Mouse (Mus musculus): Measurements from ENCODE around the gene Ccl11. TPM values are rescaled to one million over a fixed set of nuclear protein-coding genes. Genes with fewer than 3 reads are reported as not detected.

The Ccl11 gene
- polyA plus RNA-seq, 1 experiment from 2014 or later: not detected

DNA sequence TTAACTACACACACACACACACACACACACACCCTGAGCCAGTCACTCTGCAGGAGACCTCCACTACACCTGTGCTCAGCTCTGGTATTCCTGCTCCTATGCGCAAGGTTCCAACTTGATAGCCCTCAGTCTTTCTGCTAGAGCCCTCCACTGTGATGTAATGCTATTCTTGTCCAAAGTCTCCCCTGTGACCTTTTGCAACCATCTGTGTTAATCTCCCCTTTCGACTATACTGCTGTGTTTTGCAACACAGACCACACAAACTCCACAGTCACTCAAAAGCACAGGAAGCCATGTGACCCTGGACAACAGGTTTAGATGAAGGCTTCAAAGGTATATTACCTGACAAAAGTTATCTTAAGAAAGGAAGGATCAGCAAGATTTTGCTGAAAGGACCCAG lies 5.8 kb downstream of the Ccl11 start:
- no peaks in the 10 kb centered on the region for H3K27me3 ChIP-seq (ENCODE audit: control insufficient read depth, insufficient read depth, low read length)
- H3K9ac ChIP-seq (replicated peaks; ENCODE audit: low read length): no peak overlapping the region
- no peak overlapping the region for H3K27ac ChIP-seq (replicated peaks; ENCODE audit: low read depth, low read length)
- no peak overlapping the region for H3K4me2 ChIP-seq (ENCODE audit: low read depth, low read length)
- H3K36me3 ChIP-seq (replicated peaks; ENCODE audit: control insufficient read depth, insufficient read depth, low read depth, low read length): no peaks in the 10 kb centered on the region
- H3K4me3 ChIP-seq (ENCODE audit: low read depth, low read length): no peak overlapping the region
- no peak for ATAC-seq (replicated peaks; ENCODE audit: insufficient number of reproducible peaks, low FRiP score, low TSS enrichment, low read depth)
- WGBS: 87% methylated on average over 2 of the region's 2 CpGs
- DNase-seq (ENCODE audit: low spot score): no peak
- H3K9me3 ChIP-seq (replicated peaks; ENCODE audit: control insufficient read depth, low read length): no peaks in the 10 kb centered on the region
- no peaks in the 10 kb centered on the region for H3K4me1 ChIP-seq (ENCODE audit: control insufficient read depth, insufficient read depth, low read length)

GRCm38 (mm10) chr11:82066953-82067571 lies 9.4 kb downstream of the Ccl11 start:
- Histone ChIP-seq H3K36me3 (replicated peaks; ENCODE audit: control insufficient read depth, insufficient read depth, low read depth, low read length) (no peaks in the 10 kb centered on the region), H3K27me3 (ENCODE audit: control insufficient read depth, insufficient read depth, low read length) (no peaks in the 10 kb centered on the region), H3K9ac (replicated peaks; ENCODE audit: low read length) (no peak overlapping the region), H3K4me3 (ENCODE audit: low read depth, low read length) (no peak overlapping the region), H3K4me1 (ENCODE audit: control insufficient read depth, insufficient read depth, low read length) (no peaks in the 10 kb centered on the region), H3K27ac (replicated peaks; ENCODE audit: low read depth, low read length) (no peak overlapping the region), H3K9me3 (replicated peaks; ENCODE audit: control insufficient read depth, low read length) (no peaks in the 10 kb centered on the region), H3K4me2 (ENCODE audit: low read depth, low read length) (no peak overlapping the region)
- DNase-seq (ENCODE audit: low spot score): no peak
- WGBS: 83% methylated on average over 7 of the region's 7 CpGs
- ATAC-seq (replicated peaks; ENCODE audit: insufficient number of reproducible peaks, low FRiP score, low TSS enrichment, low read depth): no peak

DNA sequence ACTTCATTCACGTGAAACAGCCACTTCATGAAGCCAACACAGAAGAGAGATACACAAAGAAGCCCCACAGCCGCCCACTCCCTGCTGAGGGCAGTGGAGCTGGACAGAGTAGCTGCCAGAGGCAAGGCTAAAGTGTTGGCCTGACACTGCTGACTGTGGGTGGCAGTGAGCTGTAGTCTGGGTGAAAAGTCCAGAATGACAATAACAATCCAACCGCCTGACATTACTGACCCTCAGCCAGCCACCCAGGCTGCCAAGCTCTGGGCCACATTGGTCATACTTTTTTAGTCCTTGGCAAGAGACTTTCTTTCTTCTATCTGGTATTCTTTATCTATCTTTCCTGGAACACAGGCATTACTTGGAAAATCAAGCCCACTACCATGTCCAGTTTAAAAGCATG lies 13.5 kb downstream of the Ccl11 start:
- Histone ChIP-seq H3K9ac (replicated peaks; ENCODE audit: low read length) (no peak overlapping the region), H3K4me1 (ENCODE audit: control insufficient read depth, insufficient read depth, low read length) (no peaks in the 10 kb centered on the region), H3K36me3 (replicated peaks; ENCODE audit: control insufficient read depth, insufficient read depth, low read depth, low read length) (no peaks in the 10 kb centered on the region), H3K9me3 (replicated peaks; ENCODE audit: control insufficient read depth, low read length) (no peaks in the 10 kb centered on the region), H3K27ac (replicated peaks; ENCODE audit: low read depth, low read length) (no peak overlapping the region), H3K27me3 (ENCODE audit: control insufficient read depth, insufficient read depth, low read length) (no peaks in the 10 kb centered on the region), H3K4me3 (ENCODE audit: low read depth, low read length) (no peak overlapping the region), H3K4me2 (ENCODE audit: low read depth, low read length) (no peak overlapping the region)
- no peak for ATAC-seq (replicated peaks; ENCODE audit: insufficient number of reproducible peaks, low FRiP score, low TSS enrichment, low read depth)
- WGBS: 77% methylated on average over 3 of the region's 3 CpGs
- no peak for DNase-seq (ENCODE audit: low spot score)

GRCm38 (mm10) chr11:82072374-82072773 lies 14.8 kb downstream of the Ccl11 start:
- Histone ChIP-seq H3K9me3 (replicated peaks; ENCODE audit: control insufficient read depth, low read length) (no peaks in the 10 kb centered on the region), H3K27me3 (ENCODE audit: control insufficient read depth, insufficient read depth, low read length) (no peaks in the 10 kb centered on the region), H3K4me2 (ENCODE audit: low read depth, low read length) (no peak overlapping the region), H3K4me3 (ENCODE audit: low read depth, low read length) (no peak overlapping the region), H3K27ac (replicated peaks; ENCODE audit: low read depth, low read length) (no peak overlapping the region), H3K9ac (replicated peaks; ENCODE audit: low read length) (no peak overlapping the region), H3K4me1 (ENCODE audit: control insufficient read depth, insufficient read depth, low read length) (no peaks in the 10 kb centered on the region), H3K36me3 (replicated peaks; ENCODE audit: control insufficient read depth, insufficient read depth, low read depth, low read length) (no peaks in the 10 kb centered on the region)
- 89% methylated on average over 1 of the region's 1 CpGs for WGBS
- ATAC-seq (replicated peaks; ENCODE audit: insufficient number of reproducible peaks, low FRiP score, low TSS enrichment, low read depth): no peak
- DNase-seq (ENCODE audit: low spot score): no peak

- no peaks in the 10 kb centered on the region for H3K27me3 ChIP-seq (ENCODE audit: control insufficient read depth, insufficient read depth, low read length)
- no peak overlapping the region for H3K9ac ChIP-seq (replicated peaks; ENCODE audit: low read length)
- DNase-seq (ENCODE audit: low spot score) (no peak), ATAC-seq (replicated peaks; ENCODE audit: insufficient number of reproducible peaks, low FRiP score, low TSS enrichment, low read depth) (no peak)
- H3K4me1 ChIP-seq (ENCODE audit: control insufficient read depth, insufficient read depth, low read length): no peaks in the 10 kb centered on the region
- no peak overlapping the region for H3K4me2 ChIP-seq (ENCODE audit: low read depth, low read length)
- H3K4me3 ChIP-seq (ENCODE audit: low read depth, low read length): no peak overlapping the region
- no peaks in the 10 kb centered on the region for H3K9me3 ChIP-seq (replicated peaks; ENCODE audit: control insufficient read depth, low read length)
- H3K27ac ChIP-seq (replicated peaks; ENCODE audit: low read depth, low read length): no peak overlapping the region
- 75% methylated on average over 3 of the region's 3 CpGs for WGBS
- H3K36me3 ChIP-seq (replicated peaks; ENCODE audit: control insufficient read depth, insufficient read depth, low read depth, low read length): no peaks in the 10 kb centered on the region
Measured at GRCm38 (mm10) chr11:82072984-82073383, 15.4 kb downstream of the Ccl11 start.

GRCm38 (mm10) chr11:82073686-82074085 lies 16.1 kb downstream of the Ccl11 start:
- Histone ChIP-seq H3K4me2 (ENCODE audit: low read depth, low read length) (no peak overlapping the region), H3K9me3 (replicated peaks; ENCODE audit: control insufficient read depth, low read length) (no peaks in the 10 kb centered on the region), H3K36me3 (replicated peaks; ENCODE audit: control insufficient read depth, insufficient read depth, low read depth, low read length) (no peaks in the 10 kb centered on the region), H3K27ac (replicated peaks; ENCODE audit: low read depth, low read length) (no peak overlapping the region), H3K27me3 (ENCODE audit: control insufficient read depth, insufficient read depth, low read length) (no peaks in the 10 kb centered on the region), H3K9ac (replicated peaks; ENCODE audit: low read length) (no peak overlapping the region), H3K4me3 (ENCODE audit: low read depth, low read length) (no peak overlapping the region), H3K4me1 (ENCODE audit: control insufficient read depth, insufficient read depth, low read length) (no peaks in the 10 kb centered on the region)
- ATAC-seq (replicated peaks; ENCODE audit: insufficient number of reproducible peaks, low FRiP score, low TSS enrichment, low read depth) (no peak), DNase-seq (ENCODE audit: low spot score) (no peak)
- 92% methylated on average over 3 of the region's 3 CpGs for WGBS

DNA sequence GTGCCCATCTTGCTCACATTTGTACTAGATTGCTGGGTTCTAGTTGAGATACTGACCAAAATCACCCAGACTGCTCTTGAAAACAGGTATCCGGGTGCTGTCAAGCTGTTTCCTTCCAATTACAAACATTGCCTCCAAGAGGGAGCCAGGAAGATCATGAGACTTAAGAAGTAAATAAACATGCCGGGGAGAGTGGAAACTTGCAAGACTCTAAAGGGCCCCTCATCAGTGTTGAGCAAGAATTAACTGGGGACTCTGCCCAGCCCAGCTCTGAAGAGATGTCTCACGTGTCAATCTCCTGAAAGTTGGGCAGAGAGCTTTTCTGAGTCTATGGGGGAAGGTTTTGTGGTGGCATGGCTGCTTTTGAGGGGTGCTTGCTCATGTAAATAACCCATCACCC lies 19.4 kb downstream of the Ccl11 start:
- no peak for DNase-seq (ENCODE audit: low spot score)
- no peaks in the 10 kb centered on the region for H3K4me1 ChIP-seq (ENCODE audit: control insufficient read depth, insufficient read depth, low read length)
- 69% methylated on average over 3 of the region's 3 CpGs for WGBS
- no peak overlapping the region for H3K4me3 ChIP-seq (ENCODE audit: low read depth, low read length)
- no peaks in the 10 kb centered on the region for H3K9me3 ChIP-seq (replicated peaks; ENCODE audit: control insufficient read depth, low read length)
- no peaks in the 10 kb centered on the region for H3K36me3 ChIP-seq (replicated peaks; ENCODE audit: control insufficient read depth, insufficient read depth, low read depth, low read length)
- no peak for ATAC-seq (replicated peaks; ENCODE audit: insufficient number of reproducible peaks, low FRiP score, low TSS enrichment, low read depth)
- no peak overlapping the region for H3K4me2 ChIP-seq (ENCODE audit: low read depth, low read length)
- no peak overlapping the region for H3K9ac ChIP-seq (replicated peaks; ENCODE audit: low read length)
- no peaks in the 10 kb centered on the region for H3K27me3 ChIP-seq (ENCODE audit: control insufficient read depth, insufficient read depth, low read length)
- no peak overlapping the region for H3K27ac ChIP-seq (replicated peaks; ENCODE audit: low read depth, low read length)

GRCm38 (mm10) chr11:82078136-82078730 lies 20.6 kb downstream of the Ccl11 start:
- H3K4me3 ChIP-seq (ENCODE audit: low read depth, low read length): no peak overlapping the region
- H3K9ac ChIP-seq (replicated peaks; ENCODE audit: low read length): no peak overlapping the region
- no peaks in the 10 kb centered on the region for H3K36me3 ChIP-seq (replicated peaks; ENCODE audit: control insufficient read depth, insufficient read depth, low read depth, low read length)
- ATAC-seq (replicated peaks; ENCODE audit: insufficient number of reproducible peaks, low FRiP score, low TSS enrichment, low read depth) (no peak), DNase-seq (ENCODE audit: low spot score) (no peak)
- no peaks in the 10 kb centered on the region for H3K9me3 ChIP-seq (replicated peaks; ENCODE audit: control insufficient read depth, low read length)
- no peak overlapping the region for H3K4me2 ChIP-seq (ENCODE audit: low read depth, low read length)
- no peaks in the 10 kb centered on the region for H3K27me3 ChIP-seq (ENCODE audit: control insufficient read depth, insufficient read depth, low read length)
- no peaks in the 10 kb centered on the region for H3K4me1 ChIP-seq (ENCODE audit: control insufficient read depth, insufficient read depth, low read length)
- no peak overlapping the region for H3K27ac ChIP-seq (replicated peaks; ENCODE audit: low read depth, low read length)

Data from embryonic facial prominence, embryonic 11.5 days (tissue).